Mouse (Mus musculus): Measurements from ENCODE around the gene Tigit. TPM values are rescaled to one million over a fixed set of nuclear protein-coding genes. Genes with fewer than 3 reads are reported as not detected.

Tigit gene
- polyA plus RNA-seq, 1 experiment from 2014 or later = 0.36 TPM

DNA sequence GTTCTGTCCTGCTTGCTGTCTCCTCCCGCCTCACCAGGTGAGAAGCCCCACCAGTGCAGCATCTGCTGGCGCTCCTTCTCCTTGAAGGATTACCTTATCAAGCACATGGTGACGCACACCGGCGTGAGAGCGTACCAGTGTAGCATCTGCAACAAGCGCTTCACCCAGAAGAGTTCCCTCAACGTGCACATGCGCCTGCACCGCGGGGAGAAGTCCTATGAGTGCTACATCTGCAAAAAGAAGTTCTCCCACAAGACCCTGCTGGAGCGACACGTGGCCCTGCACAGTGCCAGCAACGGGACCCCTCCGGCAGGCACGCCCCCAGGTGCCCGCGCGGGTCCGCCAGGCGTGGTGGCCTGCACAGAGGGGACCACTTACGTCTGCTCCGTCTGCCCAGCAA lies 45.7 kb downstream of the Tigit start:
- Histone ChIP-seq H3K9me3 (replicated peaks) (no peaks in the 10 kb centered on the region), H3K36me3 (no peaks in the 10 kb centered on the region), H3K9ac (no peak overlapping the region), H3K4me2 (replicated peaks) (no peak overlapping the region), H3K27me3 (no peaks in the 10 kb centered on the region), H3K4me3 (replicated peaks) (no peak overlapping the region), H3K4me1 (peaks cover 19% of the 10 kb centered on the region), H3K27ac (replicated peaks) (no peak overlapping the region)
- no peak for ATAC-seq (ENCODE audit: insufficient number of reproducible peaks, low FRiP score, low TSS enrichment, low read depth)
- WGBS = 89% methylated on average over 23 of the region's 23 CpGs

DNA sequence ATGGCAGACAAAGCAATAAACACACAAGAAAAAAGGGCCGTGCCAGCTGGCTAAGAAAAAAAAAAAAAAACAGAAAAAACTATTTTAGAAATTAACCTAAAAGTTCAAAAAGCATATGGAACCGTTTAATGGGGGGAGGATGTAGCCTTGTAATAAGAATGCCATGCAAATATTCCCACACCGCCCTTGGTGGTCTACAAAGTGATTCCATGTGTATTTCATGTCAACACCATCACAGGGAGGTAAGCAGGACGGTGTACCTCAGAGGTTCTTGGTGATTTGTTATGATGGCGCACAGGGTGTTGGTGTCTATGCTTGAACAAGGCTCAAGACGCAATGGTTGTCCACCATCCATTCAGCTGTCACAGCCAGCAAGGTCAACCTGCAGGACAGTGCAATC lies 46.6 kb downstream of the Tigit start:
- no peak overlapping the region for H3K9ac ChIP-seq
- H3K27me3 ChIP-seq = no peaks in the 10 kb centered on the region
- H3K9me3 ChIP-seq (replicated peaks) = no peaks in the 10 kb centered on the region
- no peak overlapping the region for H3K4me3 ChIP-seq (replicated peaks)
- H3K4me2 ChIP-seq (replicated peaks) = no peak overlapping the region
- no peaks in the 10 kb centered on the region for H3K36me3 ChIP-seq
- no peak overlapping the region for H3K27ac ChIP-seq (replicated peaks)
- whole genome bisulfite sequencing = 49% methylated on average over 6 of the region's 6 CpGs
- no peak for ATAC-seq (ENCODE audit: insufficient number of reproducible peaks, low FRiP score, low TSS enrichment, low read depth)
- H3K4me1 ChIP-seq = peaks cover 13% of the 10 kb centered on the region; the same call in 1 of the 2 replicates

DNA sequence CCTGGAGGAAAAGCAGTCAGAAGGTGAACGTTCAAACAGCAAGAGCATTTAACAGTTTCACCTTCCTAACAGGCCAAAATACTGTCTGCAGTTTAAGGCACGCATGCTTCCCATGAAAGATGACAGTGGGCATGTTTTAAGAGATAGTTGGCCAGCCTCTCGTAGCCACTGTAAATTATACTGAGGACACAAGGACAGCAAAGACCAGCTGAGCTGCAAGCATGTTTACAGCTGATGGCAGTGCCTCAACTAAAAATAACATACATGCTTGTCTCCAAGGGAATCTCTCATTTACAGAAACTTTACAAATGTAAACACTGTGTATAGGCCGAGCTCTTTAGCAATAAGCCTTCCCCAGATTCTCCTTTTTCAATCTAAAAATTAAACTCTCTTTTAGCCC lies 47.6 kb downstream of the Tigit start:
- no peaks in the 10 kb centered on the region for H3K36me3 ChIP-seq
- peaks cover 13% of the 10 kb centered on the region; the same call in 1 of the 2 replicates for H3K4me1 ChIP-seq
- H3K4me3 ChIP-seq (replicated peaks) = no peak overlapping the region
- H3K9me3 ChIP-seq (replicated peaks) = no peaks in the 10 kb centered on the region
- H3K27ac ChIP-seq (replicated peaks) = peak overlapping the region; percentile 55; the same call in 1 of the 2 replicates
- no peak overlapping the region for H3K9ac ChIP-seq
- H3K4me2 ChIP-seq (replicated peaks) = no peak overlapping the region
- ATAC-seq (ENCODE audit: insufficient number of reproducible peaks, low FRiP score, low TSS enrichment, low read depth) = no peak
- no peaks in the 10 kb centered on the region for H3K27me3 ChIP-seq
- WGBS = 39% methylated on average over 4 of the region's 4 CpGs

DNA sequence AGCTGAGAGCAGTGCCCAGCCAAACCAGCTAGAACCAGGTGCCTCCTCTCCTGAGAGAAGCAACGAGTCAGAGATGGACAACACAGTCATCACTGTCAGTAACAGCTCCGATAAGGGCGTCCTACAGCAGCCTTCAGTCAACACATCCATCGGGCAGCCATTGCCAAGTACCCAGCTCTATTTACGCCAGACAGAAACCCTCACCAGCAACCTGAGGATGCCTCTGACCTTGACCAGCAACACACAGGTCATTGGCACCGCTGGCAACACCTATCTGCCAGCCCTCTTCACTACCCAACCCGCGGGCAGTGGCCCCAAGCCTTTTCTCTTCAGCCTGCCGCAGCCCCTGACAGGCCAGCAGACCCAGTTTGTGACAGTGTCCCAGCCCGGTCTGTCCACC lies 53.6 kb downstream of the Tigit start:
- Histone ChIP-seq H3K4me2 (replicated peaks) (no peak overlapping the region), H3K4me1 (0 out of 2 replicates have a peak, but pooled peaks cover under 1% of the 10 kb centered on the region), H3K36me3 (peaks cover 14% of the 10 kb centered on the region; the same call in 1 of the 2 replicates), H3K27me3 (no peaks in the 10 kb centered on the region), H3K9ac (no peak overlapping the region), H3K4me3 (replicated peaks) (no peak overlapping the region), H3K9me3 (replicated peaks) (no peaks in the 10 kb centered on the region; the same call in 1 of the 2 replicates), H3K27ac (replicated peaks) (no peak overlapping the region)
- 93% methylated on average over 10 of the region's 10 CpGs for WGBS
- ATAC-seq (ENCODE audit: insufficient number of reproducible peaks, low FRiP score, low TSS enrichment, low read depth) = no peak

DNA sequence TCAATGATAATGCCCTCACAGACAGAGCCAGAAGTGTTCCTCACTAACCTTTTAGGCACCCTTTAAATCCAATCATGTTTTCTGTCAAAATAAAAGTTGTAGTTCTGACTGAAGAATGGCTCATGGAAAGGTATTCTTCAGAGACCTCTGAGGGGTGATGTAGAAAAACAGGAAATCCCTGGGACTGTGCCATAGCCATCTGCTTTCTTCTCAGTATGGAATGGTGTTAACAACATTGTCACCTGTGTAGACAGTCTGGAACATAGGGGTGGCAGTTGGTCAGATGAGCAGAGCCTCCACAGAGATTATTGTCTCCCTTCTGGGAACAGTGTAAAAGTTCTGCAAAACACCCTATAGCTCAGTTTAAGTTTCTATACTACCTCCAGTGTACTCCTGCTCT lies 55.9 kb downstream of the Tigit start:
- H3K4me1 ChIP-seq = no peaks in the 10 kb centered on the region
- H3K27me3 ChIP-seq = no peaks in the 10 kb centered on the region
- no peak overlapping the region for H3K4me3 ChIP-seq (replicated peaks)
- ATAC-seq (ENCODE audit: insufficient number of reproducible peaks, low FRiP score, low TSS enrichment, low read depth) = no peak
- H3K9me3 ChIP-seq (replicated peaks) = no peaks in the 10 kb centered on the region; the same call in 1 of the 2 replicates
- no peak overlapping the region for H3K9ac ChIP-seq
- H3K27ac ChIP-seq (replicated peaks) = no peak overlapping the region
- H3K36me3 ChIP-seq = peaks cover 14% of the 10 kb centered on the region; the same call in 1 of the 2 replicates
- no peak overlapping the region for H3K4me2 ChIP-seq (replicated peaks)

DNA sequence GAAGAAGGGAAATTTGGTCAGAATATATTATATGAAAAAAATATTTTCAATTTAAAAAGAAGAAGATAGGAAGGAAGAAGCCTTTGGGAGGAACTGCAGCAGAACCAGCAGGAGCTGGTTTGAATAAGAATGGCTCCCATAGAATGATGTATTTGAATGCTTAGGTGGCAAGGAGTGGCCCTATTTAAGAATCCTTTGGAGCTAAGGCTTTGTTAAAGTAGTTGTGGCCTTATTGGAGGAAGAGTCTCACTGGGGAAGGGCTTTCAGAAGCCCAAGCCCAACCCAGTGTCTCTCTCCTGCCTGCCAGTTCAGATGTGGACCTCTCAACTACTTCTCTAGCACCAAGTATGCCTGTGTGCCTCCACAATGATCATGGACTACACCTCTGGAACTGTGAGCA lies 56.9 kb downstream of the Tigit start:
- Histone ChIP-seq H3K4me2 (replicated peaks) (no peak overlapping the region), H3K27ac (replicated peaks) (no peak overlapping the region), H3K4me1 (no peaks in the 10 kb centered on the region), H3K9me3 (replicated peaks) (no peaks in the 10 kb centered on the region; the same call in 1 of the 2 replicates), H3K36me3 (peaks cover 14% of the 10 kb centered on the region; the same call in 1 of the 2 replicates), H3K27me3 (no peaks in the 10 kb centered on the region), H3K9ac (no peak overlapping the region), H3K4me3 (replicated peaks) (no peak overlapping the region)
- no peak for ATAC-seq (ENCODE audit: insufficient number of reproducible peaks, low FRiP score, low TSS enrichment, low read depth)

DNA sequence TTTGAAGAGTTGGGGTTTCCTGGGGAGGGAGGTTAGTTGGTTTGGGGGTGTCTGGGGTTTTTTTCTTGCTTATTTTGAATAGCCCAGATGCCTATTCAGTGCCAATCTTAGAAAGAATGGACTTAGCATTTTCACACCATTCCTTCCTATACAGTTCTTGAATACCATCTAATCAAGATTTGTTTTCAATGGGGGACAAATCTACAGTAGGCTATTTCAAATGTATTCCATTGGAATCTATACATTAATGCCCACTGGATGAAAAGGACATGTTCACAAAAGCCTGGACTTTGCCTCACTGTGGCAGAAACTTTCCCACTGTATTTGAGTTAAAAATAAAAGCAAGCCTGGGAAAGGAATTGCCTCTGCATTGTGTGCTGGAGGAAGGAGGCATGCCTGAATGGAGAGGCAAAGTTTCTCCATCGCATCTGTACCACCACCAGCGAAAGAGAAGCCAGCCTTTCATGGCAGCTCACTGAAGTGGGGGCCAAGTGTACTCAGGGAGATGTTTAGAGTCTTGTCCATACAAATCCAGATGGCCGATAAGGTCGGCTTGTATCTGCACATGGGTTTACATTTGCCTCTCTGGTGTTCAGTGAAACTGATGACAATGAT lies 59.4 kb downstream of the Tigit start:
- Histone ChIP-seq H3K4me1 (no peaks in the 10 kb centered on the region), H3K27me3 (no peaks in the 10 kb centered on the region), H3K4me3 (replicated peaks) (no peak overlapping the region), H3K9me3 (replicated peaks) (no peaks in the 10 kb centered on the region; the same call in 1 of the 2 replicates), H3K4me2 (replicated peaks) (no peak overlapping the region), H3K27ac (replicated peaks) (no peak overlapping the region), H3K9ac (no peak overlapping the region), H3K36me3 (peaks cover 3% of the 10 kb centered on the region; the same call in 1 of the 2 replicates)
- ATAC-seq (ENCODE audit: insufficient number of reproducible peaks, low FRiP score, low TSS enrichment, low read depth) = no peak
- WGBS = 65% methylated on average over 4 of the region's 4 CpGs

DNA sequence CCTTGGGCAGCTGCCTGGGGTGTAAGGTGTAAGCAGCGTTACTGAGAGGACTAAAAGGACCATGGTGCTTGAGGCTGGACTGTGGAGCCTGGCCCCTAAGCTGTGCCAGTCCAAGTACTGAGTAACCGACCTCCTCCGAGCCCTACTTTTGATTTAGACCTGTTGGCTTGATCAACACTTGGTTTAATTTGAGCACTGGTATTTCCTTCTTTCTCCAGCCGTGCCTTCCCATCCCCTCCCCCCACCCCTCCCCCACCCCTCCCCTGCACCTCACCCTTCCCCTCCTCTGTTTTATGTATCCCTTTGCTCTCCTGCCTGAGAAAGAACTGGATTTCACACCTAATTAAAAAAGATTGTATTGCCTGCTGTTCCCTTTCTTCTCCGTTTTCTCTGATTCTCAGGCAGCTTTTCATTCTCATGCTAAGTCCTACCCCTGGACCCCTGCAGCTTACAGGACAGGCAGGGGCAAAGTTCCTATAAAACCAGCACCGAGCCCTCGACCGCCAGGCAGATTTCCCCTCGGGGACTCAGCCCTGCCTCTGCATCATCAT lies 60.3 kb downstream of the Tigit start:
- Histone ChIP-seq H3K4me1 (no peaks in the 10 kb centered on the region), H3K4me2 (replicated peaks) (no peak overlapping the region), H3K36me3 (no peaks in the 10 kb centered on the region), H3K9ac (no peak overlapping the region), H3K27ac (replicated peaks) (no peak overlapping the region), H3K4me3 (replicated peaks) (no peak overlapping the region), H3K27me3 (no peaks in the 10 kb centered on the region), H3K9me3 (replicated peaks) (no peaks in the 10 kb centered on the region; the same call in 1 of the 2 replicates)
- WGBS = 9% methylated on average over 9 of the region's 9 CpGs
- no peak for ATAC-seq (ENCODE audit: insufficient number of reproducible peaks, low FRiP score, low TSS enrichment, low read depth)

DNA sequence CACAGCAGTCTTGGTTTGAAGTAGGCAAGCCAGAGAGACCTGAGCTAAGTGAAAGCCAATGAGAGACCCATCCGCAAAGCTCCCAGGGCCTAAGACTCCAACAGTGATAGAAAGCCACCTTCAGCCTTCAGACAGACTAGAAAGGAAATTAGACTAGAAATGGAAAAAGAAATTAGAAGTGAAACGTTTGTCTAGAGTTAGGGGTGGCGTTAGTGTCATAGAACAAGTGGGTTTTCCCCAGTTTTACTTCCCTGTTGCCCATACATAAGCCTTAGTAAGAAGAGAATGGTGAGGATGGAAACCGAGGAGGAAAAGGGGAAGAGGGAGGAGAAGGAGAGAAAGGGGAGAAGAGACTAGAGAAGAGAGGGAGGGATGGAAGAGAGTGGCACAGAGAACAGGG lies 61.4 kb downstream of the Tigit start:
- H3K27ac ChIP-seq (replicated peaks) = no peak overlapping the region
- H3K4me3 ChIP-seq (replicated peaks) = no peak overlapping the region
- H3K27me3 ChIP-seq = no peaks in the 10 kb centered on the region
- no peak for ATAC-seq (ENCODE audit: insufficient number of reproducible peaks, low FRiP score, low TSS enrichment, low read depth)
- no peaks in the 10 kb centered on the region for H3K36me3 ChIP-seq
- H3K4me1 ChIP-seq = no peaks in the 10 kb centered on the region
- H3K9ac ChIP-seq = no peak overlapping the region
- no peaks in the 10 kb centered on the region; the same call in 1 of the 2 replicates for H3K9me3 ChIP-seq (replicated peaks)
- no peak overlapping the region for H3K4me2 ChIP-seq (replicated peaks)
- WGBS = 68% methylated on average over 4 of the region's 4 CpGs

DNA sequence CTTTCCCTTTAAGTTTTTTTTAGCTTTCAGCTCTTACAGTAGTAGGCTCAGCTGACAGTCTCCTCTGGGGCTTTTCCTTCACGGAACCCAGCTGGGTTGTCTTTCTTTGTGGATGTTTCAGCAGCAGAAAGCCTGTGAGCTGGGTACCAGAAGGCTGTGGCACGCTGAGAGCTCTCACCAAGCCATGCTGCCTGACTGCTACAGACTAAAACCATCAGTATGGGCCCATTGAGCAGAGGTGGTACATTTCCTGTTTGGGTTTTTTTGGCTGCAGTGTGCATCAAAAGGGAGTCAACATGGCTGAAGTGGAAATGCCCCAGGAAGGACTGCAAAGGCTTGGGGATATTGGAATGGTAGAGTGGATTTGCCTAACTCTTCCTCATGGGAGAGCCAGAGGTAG lies 64.2 kb downstream of the Tigit start:
- ATAC-seq (ENCODE audit: insufficient number of reproducible peaks, low FRiP score, low TSS enrichment, low read depth) = no peak
- WGBS = 67% methylated on average over 2 of the region's 2 CpGs

More for the DNA sequence above, 64.2 kb downstream of the Tigit start:
- no peak overlapping the region for H3K27ac ChIP-seq (replicated peaks)
- no peak overlapping the region for H3K4me2 ChIP-seq (replicated peaks)
- no peak overlapping the region for H3K4me3 ChIP-seq (replicated peaks)
- no peaks in the 10 kb centered on the region for H3K9me3 ChIP-seq (replicated peaks)
- H3K36me3 ChIP-seq = no peaks in the 10 kb centered on the region
- H3K9ac ChIP-seq = no peak overlapping the region
- no peaks in the 10 kb centered on the region for H3K4me1 ChIP-seq
- H3K27me3 ChIP-seq = no peaks in the 10 kb centered on the region
